In the genomic region with DNA sequence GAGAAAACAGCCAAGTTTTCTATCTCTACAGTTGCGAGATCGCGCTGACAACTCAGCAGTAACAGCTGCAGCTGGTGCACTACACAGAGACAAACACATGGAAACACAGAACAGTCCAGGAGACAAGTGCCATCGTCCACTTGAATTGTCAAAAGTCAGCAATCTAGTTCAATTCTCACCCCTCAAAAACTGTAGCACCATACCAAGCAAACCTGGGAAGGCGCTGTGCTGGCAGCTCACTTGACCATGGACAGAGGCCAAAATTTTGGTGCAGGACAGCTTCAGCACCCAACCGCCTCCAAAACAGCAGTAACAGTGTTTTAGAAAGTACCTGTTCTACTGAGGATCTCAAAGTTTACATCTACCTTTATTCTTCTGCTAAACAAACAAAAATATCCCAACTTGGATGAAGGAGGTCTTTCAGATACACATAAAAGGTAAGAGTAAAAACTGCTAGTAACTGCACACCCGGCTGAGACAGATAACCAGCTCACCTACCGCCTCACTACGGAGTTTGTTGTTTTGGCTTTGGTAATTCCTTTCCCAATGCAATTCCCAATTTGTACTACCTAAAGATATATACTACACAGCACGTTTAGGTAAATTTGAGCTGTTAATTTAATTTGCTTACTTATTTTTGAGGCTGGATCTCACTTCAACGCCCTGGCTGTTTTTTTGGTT, we compare ENCODE assay signal across 8 mouse cellular contexts. TPM values are rescaled to one million over a fixed set of nuclear protein-coding genes. Genes with fewer than 3 reads are reported as not detected.
DNase-seq lines count a peak whose midpoint lies in the region; ATAC-seq lines count a peak whose summit lies in the region.

No protein-coding gene starts in this region.

- no peaks in the 10 kb centered on the region for H3K9me3 ChIP-seq in embryonic facial prominence, embryonic 13.5 days
- no peaks in the 10 kb centered on the region for H3K9me3 ChIP-seq in heart, embryonic 15.5 days (replicated peaks)

- DNase-seq in ovary, postnatal 36 days (ENCODE audit: low spot score), result peak; percentile 44
- DNase-seq in ovary, adult 18-20 months (ENCODE audit: low spot score), result no peak
- DNase-seq in kidney, postnatal 4 days, result peak; percentile 32 to 46
- DNase-seq in embryo, embryonic 11 days, result no peak
- DNase-seq in frontal cortex, postnatal 25 days (ENCODE audit: low spot score in 2 of 2), result no peak

- H3K9ac ChIP-seq in embryonic facial prominence, embryonic 13.5 days, result 0 out of 2 replicates have a peak overlapping the region, but pooled peaks have one; percentile 11
- H3K9ac ChIP-seq in heart, embryonic 15.5 days, result no peak overlapping the region

- 80% methylated on average over 11 of the region's 11 CpGs for WGBS in embryonic facial prominence, embryonic 13.5 days
- 51% methylated on average over 11 of the region's 11 CpGs for WGBS in heart, embryonic 15.5 days

- peaks cover 8% of the 10 kb centered on the region for H3K36me3 ChIP-seq in embryonic facial prominence, embryonic 13.5 days
- H3K36me3 ChIP-seq in heart, embryonic 15.5 days, result peaks cover 8% of the 10 kb centered on the region; the same call in 1 of the 2 replicates

- peak overlapping the region; percentile 83; the same call in 1 of the 2 replicates for H3K4me3 ChIP-seq in embryonic facial prominence, embryonic 13.5 days
- peak overlapping the region; percentile 91 for H3K4me3 ChIP-seq in heart, embryonic 15.5 days

- H3K4me2 ChIP-seq in embryonic facial prominence, embryonic 13.5 days, result peak overlapping the region; percentile 71
- H3K4me2 ChIP-seq in heart, embryonic 15.5 days, result peak overlapping the region; percentile 78

- H3K27ac ChIP-seq in embryonic facial prominence, embryonic 13.5 days, result no peak overlapping the region
- peak overlapping the region; percentile 99 for H3K27ac ChIP-seq in heart, embryonic 15.5 days

- H3K4me1 ChIP-seq in embryonic facial prominence, embryonic 13.5 days, result peaks cover 11% of the 10 kb centered on the region
- peaks cover 24% of the 10 kb centered on the region for H3K4me1 ChIP-seq in heart, embryonic 15.5 days (replicated peaks)

- no peak for ATAC-seq in embryonic facial prominence, embryonic 13.5 days (ENCODE audit: insufficient number of reproducible peaks, insufficient read depth, low FRiP score, low TSS enrichment, low read depth)
- no peak for ATAC-seq in heart, embryonic 15.5 days (replicated peaks; ENCODE audit: insufficient number of reproducible peaks, insufficient read depth, low FRiP score, low read depth)
- ATAC-seq in megakaryocyte-erythroid progenitor cell, adult 5-6 weeks (replicated peaks; ENCODE audit: low FRiP score, low TSS enrichment, poor library complexity, severe bottlenecking), result peak; percentile 29; the same call in 1 of the 2 replicates

- no peaks in the 10 kb centered on the region for H3K27me3 ChIP-seq in embryonic facial prominence, embryonic 13.5 days
- H3K27me3 ChIP-seq in heart, embryonic 15.5 days, result no peaks in the 10 kb centered on the region

RNA-seq across cellular contexts. Expression of a gene that starts 11.6 kb away (rescaled TPM):
- polyA plus RNA-seq in embryonic facial prominence, embryonic 13.5 days (2015; fragmentation: Nextera tagmentation; extraction: Ambion mirVana), result 54.7 and 56.4 TPM in 2 replicates
- 28.4 and 36.0 TPM in 2 replicates for polyA plus RNA-seq in heart, embryonic 15.5 days (2015; fragmentation: Nextera tagmentation; extraction: Ambion mirVana)
- total RNA-seq in megakaryocyte-erythroid progenitor cell, adult 5-6 weeks (2014; fragmentation: Nextera tagmentation), result 15.5 and 21.6 TPM in 2 replicates
- total RNA-seq in megakaryocyte-erythroid progenitor cell, adult 5-6 weeks (2017), result 18.6 and 30.4 TPM in 2 replicates

Comparison
In these comparisons a context has a peak if more than half of its experiments do, and no peak if none do; other contexts are left out.
1. DNase-seq: peak in ovary, postnatal 36 days (single experiment) and kidney, postnatal 4 days (2 of 2); none in ovary, adult 18-20 months (single experiment), embryo, embryonic 11 days (single experiment) and frontal cortex, postnatal 25 days (0 of 2).